Mouse (Mus musculus): ENCODE measurements around the gene Hsd17b14.

Gene Hsd17b14

GRCm38 (mm10) chr7:45564811-45565210 is 10.1 kb downstream of the Hsd17b14 start:
- CTCF ChIA-PET = no interaction called here

GRCm38 (mm10) chr7:45565446-45565845 is 10.8 kb downstream of the Hsd17b14 start:
- CTCF ChIA-PET = no interaction called here

GRCm38 (mm10) chr7:45567112-45567779 is 12.6 kb downstream of the Hsd17b14 start:
- CTCF ChIA-PET = no interaction called here

GRCm38 (mm10) chr7:45567780-45568516 is 13.3 kb downstream of the Hsd17b14 start:
- CTCF ChIA-PET = interaction anchor here (0.7 to 1.0 kb wide), 2 partner anchors 20 to 23 kb away, joined by 3 to 4 read pairs; no protein-coding TSS in a partner anchor

GRCm38 (mm10) chr7:45568601-45569473 is 14.1 kb downstream of the Hsd17b14 start:
- CTCF ChIA-PET = interaction anchor here (0.7 to 1.0 kb wide), 2 partner anchors 20 to 23 kb away, joined by 3 to 4 read pairs; no protein-coding TSS in a partner anchor

GRCm38 (mm10) chr7:45570103-45570741 is 15.5 kb downstream of the Hsd17b14 start, which contains the start of gene Bcat2:
Bcat2 (plus strand) TSS chr7:45570153.
- CTCF ChIA-PET = no interaction called here

GRCm38 (mm10) chr7:45571966-45572365 is 17.3 kb downstream of the Hsd17b14 start:
- CTCF ChIA-PET = interaction anchor here (0.6 to 1.8 kb wide), 3 partner anchors 10 to 415 kb away, joined by 3 to 10 read pairs (median 6); no protein-coding TSS in a partner anchor

- CTCF ChIA-PET = no interaction called here
Observed at GRCm38 (mm10) chr7:45573954-45574353, 19.3 kb downstream of the Hsd17b14 start.

GRCm38 (mm10) chr7:45574472-45575379 is 20.0 kb downstream of the Hsd17b14 start:
- CTCF ChIA-PET = no interaction called here

GRCm38 (mm10) chr7:45585923-45586322 is 31.2 kb downstream of the Hsd17b14 start:
- CTCF ChIA-PET = no interaction called here

GRCm38 (mm10) chr7:45587631-45588592 is 33.2 kb downstream of the Hsd17b14 start:
- CTCF ChIA-PET = interaction anchor here (0.5 kb wide), 1 partner anchor 19 kb away, joined by 3 read pairs; no protein-coding TSS in a partner anchor

GRCm38 (mm10) chr7:45589173-45589572 is 34.5 kb downstream of the Hsd17b14 start:
- CTCF ChIA-PET = interaction anchor here (1.0 kb wide), 1 partner anchor 34 kb away, joined by 4 read pairs; no protein-coding TSS in a partner anchor

GRCm38 (mm10) chr7:45589898-45590297 is 35.2 kb downstream of the Hsd17b14 start:
- CTCF ChIA-PET = no interaction called here

GRCm38 (mm10) chr7:45590874-45591273 is 36.2 kb downstream of the Hsd17b14 start:
- CTCF ChIA-PET = interaction anchor here (0.6 to 1.3 kb wide), 3 partner anchors 9 to 1122 kb away, joined by 3 to 4 read pairs (median 4); no protein-coding TSS in a partner anchor

- CTCF ChIA-PET = interaction anchor here (1.1 to 1.3 kb wide), 2 partner anchors 10 to 23 kb away, joined by 3 to 4 read pairs; no protein-coding TSS in a partner anchor
Observed at GRCm38 (mm10) chr7:45591880-45592279, 37.2 kb downstream of the Hsd17b14 start.

- CTCF ChIA-PET = interaction anchor here (0.7 kb wide), 4 partner anchors 11 to 949 kb away, joined by 3 to 11 read pairs (median 6); no protein-coding TSS in a partner anchor
Observed at GRCm38 (mm10) chr7:45593118-45593815, 38.6 kb downstream of the Hsd17b14 start.

- CTCF ChIA-PET = interaction anchor here (0.8 kb wide), 1 partner anchor 1157 kb away, joined by 5 read pairs; no protein-coding TSS in a partner anchor
Observed at GRCm38 (mm10) chr7:45595176-45595575, 40.5 kb downstream of the Hsd17b14 start.

- CTCF ChIA-PET = no interaction called here
Observed at GRCm38 (mm10) chr7:45596107-45596506, 41.4 kb downstream of the Hsd17b14 start.
